Mouse (Mus musculus) embryo, embryonic 10 days (tissue): ENCODE measurements around the gene Agbl1.

Experiments used
- DNase-seq: peaks from one replicate; pipeline ENCODE4 v3.0.0-alpha.2; 2015; ENCODE audit warnings: low spot score

Agbl1 gene

DNA sequence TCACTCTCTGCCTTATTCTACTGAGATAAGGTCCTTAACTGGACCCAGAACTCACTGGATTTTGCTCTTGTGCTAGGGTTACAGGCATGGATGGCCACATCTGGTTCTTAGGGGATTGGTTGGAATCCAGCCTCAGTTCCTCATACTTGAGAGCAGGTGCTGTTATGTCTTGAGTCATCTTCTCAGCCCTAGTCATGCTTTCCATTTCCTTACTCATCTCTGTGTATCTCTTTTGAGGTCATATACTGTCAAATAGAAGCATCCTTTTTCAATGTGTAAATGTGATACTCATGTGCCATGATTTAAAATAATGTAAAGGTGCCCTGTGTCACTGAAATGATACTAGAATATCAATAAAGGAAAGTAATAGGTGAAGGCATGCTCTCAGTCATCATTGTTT is 705.5 kb downstream of the Agbl1 start:
- no peak for DNase-seq

DNA sequence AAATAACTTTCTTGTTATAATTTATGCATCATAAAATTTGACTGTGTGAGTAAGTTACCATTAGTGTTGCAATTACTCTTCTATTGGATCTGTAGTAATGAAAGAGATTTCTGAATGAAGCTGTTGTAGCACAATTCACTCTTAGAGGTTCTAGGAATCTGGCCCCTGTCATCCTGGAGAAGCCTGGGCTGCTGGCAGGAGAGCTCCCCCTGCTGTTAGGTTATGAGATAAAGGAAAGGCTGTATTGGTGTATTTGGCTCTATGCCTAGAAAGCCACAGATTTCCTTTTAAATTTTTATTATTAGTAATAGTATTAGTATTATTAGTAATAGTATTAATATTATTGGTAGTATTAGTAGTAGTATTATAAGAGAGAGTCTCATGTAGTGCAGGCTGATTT is 711.8 kb downstream of the Agbl1 start:
- DNase-seq, result peak; percentile 71

DNA sequence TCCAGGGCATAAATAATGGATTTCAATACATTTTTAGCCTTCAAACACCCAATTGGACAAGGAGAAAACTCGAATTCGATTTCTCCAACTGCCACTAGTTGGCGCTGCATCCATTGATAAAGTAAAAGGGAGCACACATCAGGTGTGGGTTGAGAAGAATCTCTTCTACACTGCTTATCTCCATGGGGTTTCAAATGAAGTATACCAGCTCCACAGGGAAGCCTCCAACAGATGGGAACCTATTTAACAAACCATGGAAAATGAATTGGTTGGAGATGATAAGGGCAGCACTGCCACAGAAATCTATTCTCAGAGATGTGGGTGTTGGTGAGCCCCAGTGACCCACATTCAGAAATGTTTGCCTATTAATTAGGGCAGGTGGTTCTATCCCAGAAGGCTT is 741.6 kb downstream of the Agbl1 start:
- peak; percentile 65 for DNase-seq

DNA sequence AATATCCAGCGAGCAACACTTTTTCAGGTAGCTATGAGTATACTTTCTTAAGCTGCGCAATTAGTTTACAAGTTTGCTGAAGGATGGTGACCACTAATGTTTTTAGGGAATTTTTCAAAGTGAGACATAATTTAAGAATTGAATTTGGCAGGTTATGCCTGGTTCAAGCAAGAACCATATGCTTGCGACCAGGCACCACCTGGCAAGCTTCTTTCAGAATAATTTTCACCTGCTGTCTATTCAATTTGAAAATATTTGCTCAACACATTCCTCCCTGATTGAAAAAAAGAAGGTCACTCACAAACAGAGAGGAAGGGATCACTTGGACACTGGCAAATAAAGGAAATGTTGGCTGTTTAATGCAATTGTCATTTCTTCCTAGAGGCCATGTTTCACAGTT is 779.9 kb downstream of the Agbl1 start:
- no peak for DNase-seq

DNA sequence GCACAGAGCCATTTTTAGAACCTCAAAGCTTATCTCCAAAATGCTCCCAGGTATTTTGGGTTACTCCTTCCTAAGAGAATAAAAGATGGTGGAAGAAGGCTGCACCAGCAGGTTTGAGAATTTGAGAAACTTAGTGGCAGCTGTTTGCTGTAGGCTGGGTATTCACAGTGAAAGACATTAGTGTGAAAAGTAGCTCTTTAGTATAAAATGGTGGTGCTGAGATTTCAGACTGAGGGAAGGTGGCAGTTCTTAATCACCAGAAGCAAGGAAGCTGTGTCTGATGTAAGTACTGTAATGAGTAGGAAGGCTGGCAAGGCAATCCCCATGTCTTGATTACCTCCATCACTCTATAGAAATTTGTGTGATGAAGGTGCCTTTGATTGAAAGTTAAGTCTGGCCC is 799.3 kb downstream of the Agbl1 start:
- DNase-seq, result no peak

DNA sequence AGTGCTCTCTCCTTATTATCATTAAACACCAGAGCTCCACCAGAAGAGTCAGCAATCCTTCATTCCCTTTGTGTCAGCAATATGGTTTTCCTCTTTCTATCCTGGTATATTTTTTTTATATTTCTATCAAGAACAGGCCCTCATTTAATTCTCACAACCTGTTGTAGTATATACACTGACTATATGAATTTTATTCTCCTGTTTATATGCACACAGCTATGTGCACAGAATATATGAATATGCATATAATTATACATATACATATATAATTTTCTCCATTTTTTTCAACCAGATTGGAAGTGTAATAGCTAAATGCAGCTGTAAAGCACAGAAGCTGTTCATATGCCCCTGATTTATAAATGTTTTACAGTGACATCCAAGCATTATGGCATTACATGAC is 846.3 kb downstream of the Agbl1 start:
- DNase-seq, result no peak

DNA sequence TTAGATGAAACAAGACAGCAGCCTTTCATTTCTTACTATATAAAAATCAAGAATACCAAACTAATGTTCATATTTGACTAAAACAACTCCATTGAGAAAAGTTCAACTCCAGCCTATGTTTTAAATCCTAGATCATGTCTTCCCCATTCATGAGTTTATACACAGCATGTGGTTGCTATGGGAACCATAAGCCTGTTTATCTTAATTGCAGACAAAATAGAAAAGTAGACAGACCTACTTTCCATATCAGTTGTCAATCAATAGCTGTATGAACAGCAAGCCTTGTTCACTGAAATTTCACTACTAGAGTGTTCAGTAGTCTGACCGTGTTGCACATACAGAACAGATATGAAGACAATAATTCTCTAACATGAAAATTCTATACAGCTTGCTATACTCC is 857.6 kb downstream of the Agbl1 start:
- no peak for DNase-seq

DNA sequence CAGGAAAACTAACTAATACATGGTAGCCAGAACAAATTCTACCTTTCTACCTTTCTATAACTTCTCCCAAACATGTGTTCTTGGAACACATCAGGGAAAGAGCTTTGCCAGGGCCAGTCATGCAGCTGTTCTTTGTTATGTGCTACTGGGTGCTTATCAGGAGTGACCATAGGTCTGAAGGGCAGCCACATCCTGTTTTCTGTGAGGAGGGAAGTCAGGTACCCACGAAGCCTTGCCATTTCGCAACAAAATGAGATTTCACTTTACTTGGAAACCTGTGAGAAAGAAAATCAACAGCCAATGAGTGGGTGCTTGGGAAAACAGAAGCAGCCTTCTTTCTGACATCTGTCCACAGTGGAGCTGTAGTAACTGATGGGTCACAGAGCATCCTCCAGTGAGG is 865.5 kb downstream of the Agbl1 start:
- DNase-seq, result no peak

DNA sequence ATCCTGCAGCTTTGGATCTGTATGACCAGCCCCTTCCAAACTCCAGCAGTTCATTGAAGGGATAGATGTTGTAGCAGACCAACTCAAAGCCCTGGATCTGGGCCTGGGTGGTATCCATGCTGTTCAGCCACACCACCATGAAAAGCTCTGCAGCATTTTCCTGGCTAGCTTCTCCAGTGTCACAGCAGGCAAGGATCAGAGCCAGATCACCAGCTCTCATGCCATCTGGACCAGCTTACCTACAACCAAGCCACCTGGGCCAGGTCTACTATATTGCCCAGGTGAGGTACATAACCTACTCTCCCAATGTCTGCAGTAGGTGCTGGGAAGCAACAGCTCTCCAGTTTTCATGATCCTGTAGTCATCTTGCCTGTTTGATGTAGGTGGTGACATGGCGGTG is 884.3 kb downstream of the Agbl1 start:
- no peak for DNase-seq

DNA sequence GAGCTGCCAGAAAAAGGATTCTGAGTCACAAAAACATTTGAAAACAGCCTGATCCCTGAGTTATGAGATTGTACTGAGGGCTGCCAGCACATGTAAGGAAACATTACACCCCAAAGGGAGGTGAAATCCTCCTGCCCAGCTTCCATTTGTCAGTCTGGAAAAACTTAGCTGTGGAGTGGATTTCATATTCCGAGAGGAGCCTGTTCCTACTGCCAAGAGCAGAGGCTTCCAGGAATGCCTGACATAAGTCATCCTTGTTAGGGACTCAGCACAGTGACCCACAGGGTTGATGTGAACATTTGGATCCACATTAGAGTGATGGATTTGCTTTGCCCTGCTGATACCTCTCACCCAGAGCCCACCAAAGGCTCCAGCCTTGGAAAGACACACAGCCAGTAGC is 899.4 kb downstream of the Agbl1 start:
- no peak for DNase-seq

DNA sequence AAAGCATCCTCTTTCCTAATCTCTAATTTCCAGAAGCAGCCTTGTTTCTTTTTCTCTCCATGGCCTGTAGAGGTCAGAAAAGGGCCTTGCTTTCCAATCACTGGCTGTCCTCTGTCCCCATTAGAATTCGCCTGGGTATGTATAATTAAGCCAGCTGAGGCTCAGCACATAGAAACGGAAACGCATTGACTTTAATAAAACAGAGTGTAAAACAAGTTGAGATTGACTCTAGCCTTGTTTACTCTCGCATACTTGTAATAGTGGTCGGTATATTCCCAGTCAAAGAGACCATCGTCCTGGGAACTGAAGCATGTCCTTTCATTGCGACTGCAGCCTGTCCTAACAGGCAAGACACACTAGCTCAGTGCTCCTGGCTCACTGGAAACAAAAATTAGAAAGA is 902.3 kb downstream of the Agbl1 start:
- peak; percentile 43 for DNase-seq

DNA sequence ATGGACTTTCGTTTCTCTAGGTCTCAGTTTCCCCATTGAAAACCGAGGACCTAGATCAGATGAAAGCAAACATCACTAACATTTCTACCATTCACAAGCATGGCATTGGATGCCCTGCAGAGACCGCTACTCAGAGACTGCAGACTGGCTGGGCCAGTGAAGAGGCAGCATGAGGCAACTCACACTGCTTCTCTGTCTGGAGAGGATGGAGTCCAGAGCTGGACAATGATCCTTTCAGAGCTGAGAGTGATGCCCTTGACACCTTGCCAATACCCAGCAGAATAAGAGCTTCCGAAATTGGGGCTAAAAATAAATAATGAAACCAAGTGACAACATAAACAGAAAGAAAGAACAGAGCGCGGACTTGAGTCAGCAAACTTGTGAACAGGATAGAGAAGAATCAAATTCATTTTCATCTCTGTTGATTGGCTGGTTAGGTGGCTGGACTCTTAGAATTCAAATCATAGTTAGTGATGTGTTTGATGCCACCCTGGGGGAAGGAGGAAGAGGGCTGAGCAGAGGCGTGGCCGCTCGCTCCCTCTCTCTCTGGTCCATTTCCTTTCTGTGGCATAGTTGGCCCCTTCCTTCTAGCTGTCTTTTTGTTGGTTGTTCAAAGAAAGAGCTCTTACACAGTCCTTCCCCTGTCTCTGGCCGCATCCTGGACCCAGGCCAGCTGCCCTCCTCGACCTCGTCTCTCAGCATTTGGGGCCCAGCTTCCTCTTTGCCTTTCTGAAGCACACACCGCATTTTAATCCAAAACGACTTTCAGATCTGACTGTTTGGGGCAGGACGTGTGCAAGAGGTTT is 903.1 kb downstream of the Agbl1 start:
- DNase-seq, result peak; percentile 32

DNA sequence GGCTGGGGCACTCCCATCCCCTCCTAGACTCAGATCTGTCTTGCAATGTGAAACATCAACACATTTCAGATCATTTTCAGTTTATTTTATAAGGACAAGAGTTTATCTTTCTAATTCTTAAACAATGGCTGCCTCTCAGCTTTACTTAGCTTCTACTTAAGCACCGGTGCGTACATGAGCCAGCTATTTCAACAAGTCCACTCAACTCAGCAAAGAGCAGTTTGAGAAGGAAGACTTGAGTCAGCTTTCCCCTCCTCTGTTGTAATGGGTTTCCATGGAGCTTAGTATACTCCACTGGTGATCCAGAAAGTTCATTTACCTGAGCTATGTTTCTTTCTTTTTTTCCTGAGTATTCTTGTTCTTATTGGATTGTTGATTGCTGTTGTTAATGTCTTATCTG is 905.2 kb downstream of the Agbl1 start:
- no peak for DNase-seq

DNA sequence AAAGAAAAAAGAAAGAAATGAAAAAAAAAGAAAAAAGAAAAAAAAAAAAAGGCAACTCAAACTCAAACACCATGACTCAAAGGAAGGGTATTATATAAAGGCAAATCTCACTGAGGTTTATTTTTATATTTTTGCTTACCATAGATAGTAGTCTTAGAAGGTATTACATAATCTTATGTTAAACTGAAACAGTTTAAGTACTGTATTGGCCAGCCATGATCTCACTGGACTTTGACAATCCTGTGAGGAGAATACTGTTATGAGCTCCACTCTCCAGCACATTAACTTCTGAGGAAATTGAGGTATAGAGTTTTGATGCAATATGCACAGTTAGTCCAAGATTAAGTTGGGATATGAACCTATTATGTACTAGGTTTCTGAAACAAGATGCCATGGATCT is 909.0 kb downstream of the Agbl1 start:
- no peak for DNase-seq

DNA sequence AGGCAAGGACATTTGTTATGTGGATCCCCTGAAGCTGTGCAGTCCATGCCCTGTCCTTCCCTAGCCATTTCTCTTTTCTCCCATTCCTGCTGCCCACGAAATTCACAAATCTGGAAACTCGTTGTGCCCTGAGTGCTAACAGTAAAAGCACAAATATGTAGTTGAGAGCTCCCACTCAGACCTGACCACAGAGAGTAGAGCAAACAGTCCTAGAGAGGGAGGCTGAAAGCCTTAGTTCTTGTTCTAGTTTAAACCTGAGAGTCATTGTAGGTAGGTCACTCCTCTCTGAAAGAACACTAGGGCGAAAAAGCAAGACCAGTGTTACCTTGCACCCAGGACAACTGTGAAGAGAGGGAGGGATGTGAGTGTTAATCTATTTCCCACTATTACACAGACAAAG is 917.8 kb downstream of the Agbl1 start:
- no peak for DNase-seq

DNA sequence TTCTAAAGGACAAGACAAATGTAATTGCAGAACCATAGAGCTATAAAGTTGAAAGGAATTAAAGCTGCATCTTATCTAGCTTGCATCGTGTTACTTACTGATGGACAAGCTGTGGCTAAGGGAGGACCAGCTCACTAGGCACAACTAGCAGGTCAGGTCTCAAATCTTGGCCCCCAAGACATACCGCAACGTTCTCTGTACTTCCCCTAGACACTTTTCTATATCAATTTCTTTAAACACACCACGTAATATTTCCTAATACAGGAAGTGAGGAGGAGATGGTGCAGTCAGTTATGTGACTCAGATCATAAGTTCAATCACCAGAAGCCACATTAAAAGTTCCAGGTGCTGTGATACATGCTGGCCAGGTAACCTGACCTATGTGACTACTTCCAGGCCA is 919.1 kb downstream of the Agbl1 start:
- DNase-seq, result no peak

DNA sequence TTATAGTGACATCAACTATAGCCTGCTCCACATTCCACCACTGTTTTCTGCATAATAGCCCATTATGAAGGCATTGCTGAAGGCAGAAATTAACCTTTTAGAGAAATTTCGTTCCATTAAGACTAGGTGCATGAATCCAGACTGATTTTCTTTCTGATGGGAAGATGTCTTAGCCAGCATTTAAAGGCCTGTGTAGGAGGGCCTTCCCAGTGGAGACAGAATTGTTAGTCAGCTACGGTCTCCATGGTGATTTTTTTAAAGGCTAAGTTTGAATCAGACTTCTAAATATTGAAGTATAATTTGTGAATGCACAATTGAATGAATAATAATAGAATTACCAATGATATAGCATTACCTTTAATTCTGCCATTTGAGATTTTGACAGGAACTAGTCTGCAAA is 920.2 kb downstream of the Agbl1 start:
- DNase-seq, result no peak

DNA sequence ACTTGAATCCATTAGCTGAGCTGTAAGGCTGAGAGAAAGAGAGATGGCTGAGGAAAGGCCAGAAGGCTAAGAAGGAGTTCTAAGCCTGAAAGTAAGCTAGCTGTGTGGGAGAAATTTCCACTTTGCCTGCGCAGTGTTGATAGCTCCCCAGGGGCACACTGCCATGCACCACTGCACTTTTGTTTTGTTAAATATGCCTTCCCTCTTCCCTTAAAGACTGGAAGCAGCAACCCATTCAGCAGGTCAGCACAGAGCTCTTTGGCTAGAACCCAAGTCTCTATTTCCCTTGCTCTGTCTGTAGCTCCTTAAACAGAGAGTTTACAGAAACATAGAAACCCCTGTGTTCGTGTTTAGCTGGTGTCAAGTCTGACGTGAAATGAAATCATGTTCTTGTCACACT is 922.7 kb downstream of the Agbl1 start:
- peak; percentile 6 for DNase-seq

DNA sequence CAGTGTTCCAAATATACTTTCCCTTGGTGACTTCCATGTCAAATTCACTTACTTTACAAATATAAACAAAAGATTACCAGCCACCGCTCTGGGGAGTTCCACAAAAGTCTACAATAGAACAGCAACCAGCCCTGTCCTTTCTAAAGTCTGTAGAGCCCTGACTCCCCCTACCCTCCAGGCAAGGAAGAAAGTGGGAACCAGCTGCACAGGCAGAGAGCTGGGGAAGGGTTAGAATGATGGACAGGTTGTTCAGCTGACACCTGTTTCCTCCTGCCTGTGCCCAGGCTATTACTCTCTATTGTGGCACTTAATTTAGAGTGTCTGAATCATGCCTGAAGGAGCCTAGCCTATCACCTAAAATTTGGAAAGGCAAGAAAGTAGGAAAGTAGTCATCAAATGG is 923.2 kb downstream of the Agbl1 start:
- no peak for DNase-seq

DNA sequence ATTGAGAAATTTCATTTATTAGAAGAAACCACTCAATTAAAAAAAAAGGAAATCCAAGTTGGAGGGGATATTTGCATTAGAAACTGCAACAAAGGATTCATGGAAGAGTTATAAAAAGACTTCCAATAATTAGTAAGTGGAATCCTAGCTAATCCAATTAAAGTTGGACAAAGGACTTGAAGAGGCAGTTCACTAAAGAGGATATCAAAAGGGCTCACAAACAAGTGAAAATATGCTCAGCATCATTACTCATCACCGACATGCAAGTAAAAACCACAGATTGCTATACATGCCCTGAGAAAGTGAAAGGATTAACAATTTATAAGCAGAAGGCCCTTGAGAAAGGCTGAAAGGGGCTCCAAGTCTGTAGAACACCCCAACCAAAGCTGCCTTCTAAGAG is 935.2 kb downstream of the Agbl1 start:
- DNase-seq, result no peak
